Mouse (Mus musculus) adrenal gland, postnatal 25 days (tissue): ENCODE data around the gene Chmp2a. TPM values are rescaled to one million over a fixed set of nuclear protein-coding genes. Genes with fewer than 3 reads are reported as not detected.

ENCODE experiments used
- DNase-seq: peaks from one replicate; pipeline ENCODE4 v3.0.0; 2021; ENCODE audit warnings: mixed read lengths
- total RNA-seq: library from RNA; stranded (reverse); gene quantifications from 2 replicates; pipeline ENCODE4 v1.2.3, GENCODE M21; 2021

Gene Chmp2a
- total RNA-seq, 1 experiment from 2014 or later = 223 TPM

DNA sequence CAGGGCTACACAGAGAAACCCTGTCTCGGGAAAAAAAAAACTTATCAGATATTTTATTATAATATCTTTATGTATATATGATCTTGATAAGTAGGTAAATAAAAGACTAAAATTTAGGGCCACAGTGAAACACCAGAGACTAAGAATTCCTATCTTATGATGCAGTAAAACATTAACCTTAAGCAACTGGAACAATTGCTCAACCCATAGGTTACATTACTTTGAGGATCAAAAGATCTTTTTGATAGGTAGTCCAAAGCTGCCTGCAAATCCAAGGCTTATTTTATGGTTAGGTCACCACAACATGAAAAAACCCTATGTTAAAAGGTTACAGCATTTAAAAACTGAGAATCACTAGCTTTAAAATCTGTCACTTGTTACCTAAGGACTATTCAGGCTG, 33.0 kb downstream of the Chmp2a start:
- DNase-seq = no peak

DNA sequence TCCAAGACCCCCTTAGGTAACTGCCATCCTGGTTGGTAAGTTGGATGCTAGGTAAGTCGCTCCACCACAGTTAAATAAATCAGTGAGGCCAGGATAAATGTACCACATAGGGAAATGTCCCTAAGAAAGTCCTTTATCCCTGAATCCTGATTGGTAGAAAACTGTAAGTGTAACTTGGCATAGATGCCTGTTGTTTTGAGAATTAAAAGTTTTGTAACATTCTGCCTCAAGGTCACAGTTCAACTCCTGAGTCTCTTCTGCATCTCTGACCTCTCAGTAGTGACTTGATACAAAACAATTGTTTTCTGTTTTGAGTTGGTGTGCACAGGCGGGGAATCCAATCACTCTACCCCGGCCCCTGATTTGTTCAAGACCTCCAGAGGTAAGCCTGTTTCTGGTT, 35.8 kb downstream of the Chmp2a start, which contains the start of gene Trim28:
Trim28 (plus strand) TSS at position 264 of the 400 bp plus-strand sequence.
- no peak for DNase-seq

DNA sequence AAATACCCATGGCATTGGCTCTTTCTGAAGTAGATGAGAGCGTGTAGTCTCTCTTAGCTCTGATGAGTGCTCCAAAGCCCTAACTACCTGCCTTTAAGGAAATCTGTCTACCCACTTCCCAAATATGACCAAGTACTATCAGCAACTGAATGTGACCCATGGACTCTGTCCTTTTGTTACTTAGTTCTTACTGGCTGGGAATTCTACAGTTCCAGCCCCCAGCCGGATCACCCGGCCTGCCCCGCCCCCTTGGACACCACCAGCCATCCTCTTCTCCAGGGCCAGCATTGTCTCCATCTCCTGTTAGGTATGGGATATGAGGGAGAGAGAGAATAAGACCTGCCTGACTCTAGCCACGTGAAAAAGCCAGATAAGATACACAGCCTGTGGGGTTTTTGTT, 36.6 kb downstream of the Chmp2a start, which contains the start of gene Slc27a5:
Slc27a5 (minus strand) TSS at position 140 of the 400 bp plus-strand sequence.
- DNase-seq = no peak

DNA sequence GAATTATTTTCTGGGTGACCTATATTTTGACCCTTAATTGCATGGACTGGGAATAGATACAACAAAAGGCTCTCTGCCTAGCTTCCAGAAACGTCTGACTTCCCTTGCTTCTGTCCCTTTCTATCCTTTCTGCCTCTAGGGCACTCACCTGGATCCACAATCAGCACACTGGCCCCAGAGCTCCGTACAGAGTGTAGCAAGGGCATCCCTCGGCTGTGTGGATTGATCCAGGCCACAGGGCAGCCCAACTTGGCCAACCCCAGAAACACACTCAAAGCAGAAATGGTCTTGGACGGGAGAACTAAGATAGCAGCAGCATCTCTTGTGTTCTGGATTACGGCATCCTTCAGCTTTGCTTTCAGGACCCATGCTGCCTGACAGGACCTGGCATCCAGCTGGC, 37.4 kb downstream of the Chmp2a start:
- no peak for DNase-seq

DNA sequence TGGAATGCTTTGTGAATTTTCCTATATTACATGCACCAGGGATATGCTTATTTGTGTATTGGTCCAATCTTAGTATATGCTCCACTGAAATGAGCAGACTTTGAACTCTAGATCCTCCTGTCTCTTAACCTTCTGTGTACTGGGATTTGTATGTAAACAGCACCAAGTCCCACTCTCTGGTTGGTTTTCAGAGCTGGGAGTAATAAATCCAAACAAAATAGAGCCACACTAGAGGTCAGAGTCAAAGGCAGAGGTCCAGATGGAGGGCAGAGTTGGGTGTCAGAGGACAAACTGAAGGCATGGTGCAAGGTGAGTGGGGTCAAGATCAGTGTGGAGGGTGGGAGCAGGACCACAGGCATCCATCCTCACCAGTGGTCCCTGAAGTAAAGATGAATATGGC, 38.7 kb downstream of the Chmp2a start:
- DNase-seq = no peak

DNA sequence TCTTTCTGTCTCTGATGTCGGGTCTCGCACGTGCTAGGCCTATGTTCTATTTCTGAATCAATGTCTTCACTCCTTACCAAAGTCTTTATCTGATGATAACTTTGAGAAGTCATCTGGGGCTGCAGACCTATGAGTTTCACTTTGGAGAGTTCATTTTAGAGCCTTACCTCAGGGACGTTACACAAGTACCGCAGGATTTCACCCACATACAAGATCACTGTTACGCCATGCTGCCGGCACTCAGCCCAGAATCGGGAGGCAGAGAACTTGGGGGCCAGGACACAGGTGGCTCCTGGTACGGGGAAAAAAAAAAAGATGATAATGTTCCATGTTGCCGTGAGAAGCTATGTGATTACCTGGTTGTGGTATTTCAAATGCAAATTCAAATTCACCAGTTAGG, 41.5 kb downstream of the Chmp2a start:
- no peak for DNase-seq

DNA sequence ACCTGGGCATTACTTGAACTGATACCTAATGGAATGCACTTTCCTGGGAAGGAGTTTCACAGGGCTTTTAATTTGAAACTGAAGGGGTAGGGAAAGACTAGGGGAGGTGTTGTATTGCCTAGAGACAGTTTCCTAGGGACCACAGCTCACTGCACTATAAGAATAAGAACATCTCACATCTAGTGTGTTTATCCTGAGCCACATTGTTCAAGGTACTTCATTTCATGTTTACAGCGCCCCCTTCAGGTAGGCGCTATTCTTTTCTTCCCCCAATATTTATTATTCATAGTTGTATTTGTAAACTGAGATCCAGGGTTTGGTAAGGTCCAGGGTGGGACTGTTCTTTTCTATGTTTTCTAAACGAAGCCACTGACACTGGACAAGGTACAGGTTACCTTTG, 42.4 kb downstream of the Chmp2a start:
- DNase-seq = no peak

DNA sequence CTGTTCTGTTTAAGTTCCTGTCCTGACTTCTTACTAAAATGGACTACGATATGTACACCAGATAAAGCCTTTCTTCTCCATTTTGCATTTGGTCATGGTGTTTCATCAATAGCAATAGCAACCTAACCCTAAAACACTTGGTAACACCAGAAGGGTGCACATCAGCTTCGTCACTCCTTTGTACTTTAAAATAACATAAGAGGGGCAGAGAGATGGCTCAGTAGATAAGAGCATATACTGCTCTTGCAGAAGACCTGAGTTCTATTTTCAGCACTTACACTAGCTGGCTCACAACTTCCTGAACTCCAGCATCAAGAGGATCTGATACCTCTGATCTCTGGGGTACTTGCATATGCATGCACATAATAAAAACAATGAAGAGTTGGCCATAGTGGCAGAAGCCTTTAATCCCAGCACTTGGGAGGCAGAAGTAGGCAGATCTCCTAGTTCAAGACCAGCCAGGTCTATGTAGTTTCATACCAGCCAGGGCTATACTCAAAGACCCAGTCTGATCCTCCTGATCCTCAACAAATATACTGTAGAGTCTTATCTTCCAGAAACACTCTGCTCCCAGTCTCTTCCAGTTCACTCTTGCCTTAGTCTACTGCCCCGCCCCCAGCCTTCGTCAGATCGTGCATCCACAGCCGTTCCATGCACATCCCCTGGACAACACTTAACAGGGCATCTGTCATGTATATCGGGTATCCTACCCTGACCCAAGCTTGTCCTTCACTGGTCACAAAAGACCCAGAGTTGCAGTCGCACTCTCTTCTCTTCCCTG, 47.0 kb downstream of the Chmp2a start:
- no peak for DNase-seq

DNA sequence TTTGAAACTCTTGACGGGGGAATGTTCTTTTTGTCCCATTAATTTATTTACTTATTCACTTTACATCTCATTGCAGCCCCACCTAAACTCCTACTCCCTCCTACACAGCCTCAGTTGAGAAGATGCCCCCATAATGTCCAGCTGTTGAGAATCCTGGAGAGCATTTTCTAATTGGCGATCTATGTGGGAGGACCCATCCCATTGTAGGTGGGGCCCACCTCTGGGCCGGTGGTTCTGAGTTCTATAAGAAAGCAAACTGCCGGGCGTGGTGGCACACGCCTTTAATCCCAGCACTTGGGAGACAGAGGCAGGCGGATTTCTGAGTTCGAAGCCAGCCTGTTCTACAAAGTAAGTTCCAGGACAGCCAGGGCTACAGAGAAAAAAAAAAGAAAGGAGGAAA, 47.7 kb downstream of the Chmp2a start:
- DNase-seq = no peak

DNA sequence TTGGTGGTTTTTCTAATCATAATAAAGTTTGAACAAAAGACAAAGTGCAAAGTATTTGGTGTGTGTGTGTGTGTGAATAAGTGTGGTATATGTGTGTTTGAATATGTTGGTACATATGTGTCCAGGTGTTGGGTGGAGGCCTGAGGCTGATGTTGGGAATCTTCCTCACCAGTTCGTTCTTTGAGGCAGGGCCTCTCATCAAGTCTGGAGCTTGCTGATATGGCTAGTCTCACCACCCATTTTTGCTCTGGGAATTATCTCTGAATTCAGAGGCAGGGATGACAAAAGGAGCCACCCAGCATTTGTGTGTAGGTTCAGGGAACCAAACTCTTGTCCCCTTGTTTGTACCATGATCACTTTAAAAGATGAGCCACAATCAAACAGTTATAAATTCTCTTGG, 48.9 kb downstream of the Chmp2a start:
- no peak for DNase-seq

Other genes with a start within 250 kb of the Chmp2a start
- 5.8 and 8.1 TPM in 2 replicates for gene Zscan18, start 231.2 kb downstream of the Chmp2a start, total RNA-seq
- 15.1 and 15.2 TPM in 2 replicates for gene Zfp329, start 215.9 kb downstream of the Chmp2a start, total RNA-seq
- gene Zfp110, start 200.0 kb downstream of the Chmp2a start, total RNA-seq = 23.1 and 27.2 TPM in 2 replicates
- gene Zfp128, start 153.6 kb downstream of the Chmp2a start, total RNA-seq = 3.6 and 3.7 TPM in 2 replicates
- 13.6 and 17.5 TPM in 2 replicates for gene Zscan22, start 137.0 kb downstream of the Chmp2a start, total RNA-seq
- gene Rps5, start 112.5 kb downstream of the Chmp2a start, total RNA-seq = 829 and 881 TPM in 2 replicates
- gene Rnf225, start 107.4 kb downstream of the Chmp2a start, total RNA-seq = 0.18 and 0.29 TPM in 2 replicates
- gene Zfp324, start 69.0 kb downstream of the Chmp2a start, total RNA-seq = 12.8 and 13.1 TPM in 2 replicates
- 8.0 and 9.0 TPM in 2 replicates for gene Zfp446, start 57.0 kb downstream of the Chmp2a start, total RNA-seq
- gene Slc27a5, start 36.6 kb downstream of the Chmp2a start, total RNA-seq = 6.2 TPM in 1 of 2 replicates, not detected in the other
- 273 and 297 TPM in 2 replicates for gene Trim28, start 35.7 kb downstream of the Chmp2a start, total RNA-seq
- gene Zbtb45, start 24.8 kb downstream of the Chmp2a start, total RNA-seq = 15.3 and 16.1 TPM in 2 replicates
- 170 and 192 TPM in 2 replicates for gene Ube2m, start 3.5 kb upstream of the Chmp2a start, total RNA-seq
- gene Mzf1, start 20.0 kb upstream of the Chmp2a start, total RNA-seq = 3.8 and 4.1 TPM in 2 replicates
- not detected in 2 replicates for gene Vmn1r85, start 60.4 kb upstream of the Chmp2a start, total RNA-seq
- not detected in 2 replicates for gene Vmn1r86, start 85.1 kb upstream of the Chmp2a start, total RNA-seq
- not detected in 2 replicates for gene Vmn1r87, start 105.3 kb upstream of the Chmp2a start, total RNA-seq
- 0.12 TPM in 1 of 2 replicates, not detected in the other for gene Vmn1r88, start 124.8 kb upstream of the Chmp2a start, total RNA-seq
- not detected in 2 replicates for gene Vmn1r89, start 178.2 kb upstream of the Chmp2a start, total RNA-seq
- gene Lig1, start 242.5 kb upstream of the Chmp2a start, total RNA-seq = 17.7 and 20.2 TPM in 2 replicates
- 13.2 and 14.5 TPM in 2 replicates for gene Zswim9, start 243.9 kb upstream of the Chmp2a start, total RNA-seq